Mouse (Mus musculus): ENCODE data around the gene Cdc42bpg.

- no peak for TF ChIP-seq CTCF (IDR thresholded peaks at IDR 0.05; ENCODE audit: extremely low read depth, insufficient read depth, low read length)
- TF ChIP-seq POLR2A (IDR thresholded peaks at IDR 0.05; ENCODE audit: extremely low read depth, insufficient read depth, low read length), result no peak
These were observed 9.6 kb upstream of the Cdc42bpg start for GRCm38 (mm10) chr19:6296551-6297210.
